Mouse (Mus musculus): ENCODE data around the gene Ism2.
"Not testable (repeated sequence)": the region's sequence is repeated elsewhere in the genome, so short reads cannot be mapped to it uniquely, and the experiment has no call there.

Gene Ism2

DNA sequence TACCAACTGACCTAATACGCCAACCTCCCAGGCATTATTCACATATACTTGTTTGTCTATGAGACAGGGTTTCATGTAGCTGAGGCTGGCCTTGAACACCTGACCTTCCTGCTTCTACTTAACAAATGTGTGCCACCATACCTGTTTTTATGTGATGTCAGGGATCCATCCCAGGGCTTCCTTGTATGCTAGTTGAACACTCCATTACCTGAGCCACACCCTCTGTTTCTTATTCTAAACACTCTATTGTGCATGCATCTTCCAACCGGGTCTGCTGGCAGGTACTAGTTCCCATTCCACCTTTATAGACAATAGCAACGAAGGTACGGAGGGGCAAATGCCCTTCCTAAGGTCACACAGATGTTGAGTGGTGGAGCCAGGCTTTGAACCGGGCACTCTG lies 10.4 kb downstream of the Ism2 start:
- no peak for DNase-seq (ENCODE audit: low read depth)

DNA sequence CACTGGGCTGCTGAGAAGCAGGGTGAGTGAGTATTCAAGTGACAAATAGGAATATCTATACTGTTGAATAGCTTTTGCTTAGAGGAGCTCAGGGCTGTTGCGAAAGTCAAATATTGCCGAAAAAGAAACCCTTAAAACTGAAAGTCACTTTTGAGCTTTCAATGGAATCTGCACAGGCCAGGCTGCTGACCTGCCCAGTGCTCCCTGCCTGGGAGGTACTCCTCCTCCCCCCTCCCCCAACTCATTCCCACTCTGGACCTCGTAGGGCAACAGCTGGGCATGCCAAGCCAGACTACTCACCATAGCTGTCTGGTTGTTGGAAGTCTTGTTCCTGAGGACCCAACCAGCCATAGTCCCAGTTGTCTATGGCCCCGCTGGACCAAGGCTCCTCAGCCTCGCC lies 14.8 kb downstream of the Ism2 start:
- peak; percentile 37 for DNase-seq (ENCODE audit: low read depth)

DNA sequence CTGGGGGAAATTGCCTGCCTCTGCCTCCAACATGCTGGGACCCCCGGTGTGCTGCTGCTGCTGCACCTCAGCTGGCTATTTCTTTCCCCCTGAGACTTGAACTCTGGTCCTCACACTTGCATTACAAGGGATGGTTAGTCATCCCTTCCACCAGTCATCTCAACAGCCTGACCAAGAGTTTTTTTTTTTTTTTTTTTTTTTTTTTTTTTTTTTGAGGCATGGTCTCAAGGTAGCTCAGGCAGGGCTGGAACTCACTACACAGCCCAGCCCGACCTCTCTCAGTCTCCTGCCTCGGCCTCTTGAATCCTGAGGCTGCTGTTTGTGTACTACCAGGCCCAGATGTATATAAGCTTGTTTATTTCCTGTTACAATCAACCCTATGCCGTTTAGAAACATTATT lies 15.2 kb downstream of the Ism2 start:
- DNase-seq (ENCODE audit: low read depth) = no peak

- DNase-seq (ENCODE audit: low read depth) = no peak
Observed at GRCm38 (mm10) chr12:87283706-87284105, 15.8 kb downstream of the Ism2 start.

DNA sequence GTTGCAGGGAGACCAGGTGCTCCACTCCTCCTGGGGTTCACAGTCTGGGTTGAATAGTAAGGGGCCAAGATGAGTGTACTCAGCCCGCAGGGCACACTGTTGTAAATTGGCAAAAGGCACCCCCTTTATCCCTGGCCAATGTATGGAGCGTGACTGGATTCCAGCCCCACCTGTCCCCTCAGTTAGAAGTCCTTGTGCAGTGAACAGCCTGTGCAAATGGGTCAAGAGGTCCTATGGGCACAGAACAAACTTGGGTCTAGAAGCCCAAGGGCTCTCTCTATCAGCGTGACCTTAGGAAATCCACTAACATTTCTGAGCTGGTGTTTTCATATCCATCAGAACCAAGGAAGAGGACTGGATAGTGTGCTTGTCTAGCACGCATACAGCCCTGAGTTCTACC lies 16.8 kb downstream of the Ism2 start:
- no peak for DNase-seq (ENCODE audit: low read depth)

- DNase-seq (ENCODE audit: low read depth) = peak; percentile 45
Observed at GRCm38 (mm10) chr12:87281766-87282165, 17.7 kb downstream of the Ism2 start.

DNA sequence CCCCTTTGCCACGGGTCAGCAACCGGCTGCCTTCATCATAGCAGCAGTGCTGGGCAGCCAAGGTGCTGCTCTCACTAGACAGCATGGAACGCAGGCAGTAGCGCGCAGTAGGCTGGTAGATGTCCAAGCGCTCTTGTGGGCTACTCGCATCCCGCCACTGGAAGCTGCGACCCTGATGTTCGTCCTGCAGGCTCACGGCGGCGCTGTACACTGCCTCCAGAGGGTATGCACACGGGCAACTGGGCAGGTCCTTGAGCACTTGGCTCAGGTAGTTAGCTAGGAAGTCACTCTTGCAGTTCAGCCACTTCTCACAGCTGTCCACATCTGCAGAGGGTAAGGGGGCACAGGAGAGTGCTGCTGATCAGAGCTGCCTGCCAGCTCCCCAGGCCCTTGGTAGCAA lies 19.6 kb downstream of the Ism2 start:
- DNase-seq (ENCODE audit: low read depth) = no peak

- DNase-seq (ENCODE audit: low read depth) = no peak
Observed at GRCm38 (mm10) chr12:87279350-87279749, 20.2 kb downstream of the Ism2 start.

GRCm38 (mm10) chr12:87278118-87278730 lies 21.3 kb downstream of the Ism2 start:
- peak; percentile 71 for DNase-seq (ENCODE audit: low read depth)

DNA sequence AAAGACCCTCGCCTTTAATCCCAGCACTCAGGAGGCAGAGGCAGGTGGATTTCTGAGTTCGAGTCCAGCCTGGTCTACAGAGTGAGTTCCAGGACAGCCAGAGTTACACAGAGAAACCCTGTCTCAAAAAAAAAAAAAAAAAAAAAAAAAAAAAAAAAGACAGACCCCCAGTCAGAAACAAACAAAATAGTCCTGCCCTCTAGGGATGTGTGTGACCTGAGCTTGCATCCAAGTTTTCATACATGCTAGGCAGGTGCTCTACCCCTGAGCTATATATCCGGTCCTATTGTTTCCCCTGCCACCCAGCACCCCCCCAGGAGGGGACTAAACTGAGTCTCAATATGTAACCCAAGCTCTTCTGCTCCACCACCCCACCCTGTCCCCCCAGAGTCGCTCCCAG lies 22.3 kb downstream of the Ism2 start:
- DNase-seq (ENCODE audit: low read depth) = not testable (repeated sequence)

GRCm38 (mm10) chr12:87274853-87275831 lies 24.4 kb downstream of the Ism2 start:
- DNase-seq (ENCODE audit: low read depth) = no peak

- peak; percentile 87 for DNase-seq (ENCODE audit: low read depth)
Observed at GRCm38 (mm10) chr12:87267682-87268081, 31.8 kb downstream of the Ism2 start.

GRCm38 (mm10) chr12:87266827-87267603 lies 32.5 kb downstream of the Ism2 start:
- peak; percentile 67 for DNase-seq (ENCODE audit: low read depth)

- DNase-seq (ENCODE audit: low read depth) = peak; percentile 99
Observed at GRCm38 (mm10) chr12:87266108-87266826, 33.2 kb downstream of the Ism2 start, which contains the start of the genes Vipas39 and Ahsa1. TSS of gene Vipas39 (minus strand) at chr12:87266256. TSS of gene Ahsa1 (plus strand) at chr12:87266479.

GRCm38 (mm10) chr12:87265444-87265843 lies 34.1 kb downstream of the Ism2 start:
- DNase-seq (ENCODE audit: low read depth) = peak; percentile 45

GRCm38 (mm10) chr12:87260562-87260961 lies 38.9 kb downstream of the Ism2 start:
- DNase-seq (ENCODE audit: low read depth) = no peak

DNA sequence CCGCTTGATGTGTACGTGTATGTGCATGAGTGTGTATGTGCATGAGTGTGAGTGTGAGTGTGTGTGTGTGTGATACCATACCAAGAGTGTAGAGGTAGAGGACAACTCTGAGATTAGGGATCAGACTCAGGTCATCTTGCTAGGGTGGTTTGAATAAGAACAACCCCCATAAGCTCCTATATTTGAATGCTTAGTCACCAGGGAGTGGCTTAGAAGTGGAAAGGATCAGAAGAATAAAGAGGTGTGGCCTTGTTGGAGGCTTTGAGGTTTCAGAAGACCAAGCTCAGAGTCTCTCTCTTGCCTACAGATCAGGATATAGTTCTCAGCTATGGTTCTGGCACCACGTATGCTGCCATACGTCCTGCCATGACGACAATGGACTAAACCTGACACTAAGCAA lies 42.9 kb downstream of the Ism2 start:
- peak; percentile 66 for DNase-seq (ENCODE audit: low read depth)

- DNase-seq (ENCODE audit: low read depth) = no peak
Observed at GRCm38 (mm10) chr12:87253878-87254277, 45.6 kb downstream of the Ism2 start.

GRCm38 (mm10) chr12:87250161-87250560 lies 49.3 kb downstream of the Ism2 start:
- no peak for DNase-seq (ENCODE audit: low read depth)

- DNase-seq (ENCODE audit: low read depth) = no peak
Observed at GRCm38 (mm10) chr12:87238632-87239031, 60.9 kb downstream of the Ism2 start, which contains the start of gene Noxred1. TSS of gene Noxred1 (minus strand) at chr12:87238732.

GRCm38 (mm10) chr12:87236882-87237483 lies 62.5 kb downstream of the Ism2 start:
- peak; percentile 80 for DNase-seq (ENCODE audit: low read depth)
